Mouse (Mus musculus) effector memory CD4-positive, alpha-beta T cell, adult 7 months (primary cell): ENCODE data around the gene Crlf2. TPM values are rescaled to one million over a fixed set of nuclear protein-coding genes. Genes with fewer than 3 reads are reported as not detected.

Experiments used
- polyA plus RNA-seq: library from polyadenylated mRNA; unstranded; fragments of 100-300 nt; shearing (Covaris generic); gene quantifications from one replicate; pipeline ENCODE4 v1.2.1, GENCODE M21; 2017

Gene Crlf2
- 47.8 TPM for polyA plus RNA-seq

DNA sequence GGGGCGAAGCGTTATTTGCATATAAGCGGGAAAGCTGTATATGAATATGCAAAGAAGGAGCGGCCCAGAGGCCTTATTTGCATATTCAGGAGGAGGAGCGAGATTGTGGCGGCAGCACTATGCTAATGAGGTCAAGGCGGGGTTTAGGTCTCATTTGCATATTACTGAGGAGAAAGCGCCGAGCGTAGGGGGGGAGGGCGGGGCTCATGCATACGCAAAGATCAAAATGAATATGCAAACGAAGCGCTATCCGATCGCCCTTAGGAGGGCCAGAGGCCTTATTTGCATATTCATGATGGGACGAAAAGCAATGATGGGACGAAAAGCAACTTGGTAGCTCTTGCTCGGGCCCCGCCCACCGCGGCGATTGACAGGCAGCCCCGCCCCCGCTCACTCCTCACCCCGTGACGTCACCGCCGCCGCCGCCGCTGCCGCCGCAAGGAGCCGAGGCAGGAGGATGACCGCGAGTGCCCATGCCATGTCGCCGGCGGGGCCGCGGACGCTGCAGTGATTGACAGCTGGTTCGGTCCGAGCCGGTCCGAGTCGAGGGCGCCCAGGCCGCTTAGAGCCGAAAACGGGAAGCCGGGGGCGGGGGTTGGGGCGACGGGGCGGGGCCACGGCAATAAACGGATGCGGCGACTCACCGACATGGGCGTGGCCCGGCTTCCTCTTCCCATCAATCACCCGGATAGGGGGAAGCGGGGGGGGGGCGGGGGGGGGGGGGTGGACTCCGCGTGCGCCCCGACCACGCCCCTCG lies at the start of gene Crlf2:
Gene Crlf2 (minus strand): TSS at position 590 of the 757 bp plus-strand sequence.

Other genes starting within 250 kb of the Crlf2 start
- not detected for gene Vmn2r16, start 228.8 kb downstream of the Crlf2 start, polyA plus RNA-seq
- gene Vmn2r17, start 139.3 kb downstream of the Crlf2 start, polyA plus RNA-seq = 0.44 TPM
- 2.8 TPM for gene 5430403G16Rik, start 132.0 kb upstream of the Crlf2 start, polyA plus RNA-seq
- 10.6 TPM for gene 4930522L14Rik, start 192.9 kb upstream of the Crlf2 start, polyA plus RNA-seq